Mouse (Mus musculus): ENCODE results near the gene Catsperd. TPM values are rescaled to one million over a fixed set of nuclear protein-coding genes. Genes with fewer than 3 reads are reported as not detected.
A peak's percentile ranks its signal among the peaks of the same experiment; 100 is the strongest.
"Not testable (repeated sequence)": the region's sequence is repeated elsewhere in the genome, so short reads cannot be mapped to it uniquely, and the experiment has no call there.

The Catsperd gene
- total RNA-seq, 2 experiments from 2014 or later: 0.16 TPM; not detected in 1

- not testable (repeated sequence) for DNase-seq (ENCODE audit: low spot score)
These were observed 15.4 kb upstream of the Catsperd start for GRCm38 (mm10) chr17:56612565-56612939.

GRCm38 (mm10) chr17:56613236-56613844 is 14.6 kb upstream of the Catsperd start, which contains the start of gene Rpl36:
Gene Rpl36 (plus strand): TSS chr17:56613416.
- DNase-seq (ENCODE audit: low spot score): peak; percentile 96

- not testable (repeated sequence) for DNase-seq (ENCODE audit: low spot score)
These were observed 14.1 kb upstream of the Catsperd start for GRCm38 (mm10) chr17:56613893-56614292.

DNA sequence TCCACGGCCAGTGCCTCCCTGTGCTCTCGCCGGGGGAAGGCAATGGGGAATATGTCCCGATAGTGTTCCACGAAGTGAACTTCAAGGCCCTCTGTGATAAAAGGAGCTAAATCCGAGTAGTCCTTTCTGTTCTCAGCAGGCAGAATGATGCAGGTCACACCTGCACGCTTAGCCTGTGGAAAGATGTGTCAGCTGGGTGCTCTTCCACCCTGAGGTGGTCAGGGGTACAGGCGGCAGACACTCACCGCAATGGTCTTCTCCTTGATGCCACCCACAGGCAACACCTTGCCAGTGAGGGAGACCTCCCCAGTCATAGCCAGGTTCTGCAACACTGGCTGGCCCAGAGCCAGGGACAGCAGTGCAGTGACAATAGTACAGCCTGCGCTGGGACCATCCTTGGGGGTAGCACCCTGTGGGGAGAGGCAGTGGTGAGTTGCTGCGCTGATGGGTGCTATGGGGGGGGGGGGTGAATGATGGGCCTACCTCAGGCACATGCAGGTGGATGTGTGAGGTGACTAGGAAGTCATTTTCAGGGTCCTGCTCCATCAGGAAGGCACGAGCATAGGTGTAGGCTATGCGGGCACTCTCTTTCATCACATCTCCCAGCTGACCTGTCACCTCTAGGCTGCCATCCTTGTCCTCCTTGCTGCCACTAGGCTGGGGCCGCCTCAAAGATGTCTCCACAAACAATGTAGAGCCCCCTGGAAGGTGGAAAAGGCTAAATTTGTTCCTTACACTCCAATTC is 13.4 kb upstream of the Catsperd start:
- no peak for DNase-seq (ENCODE audit: low spot score)

GRCm38 (mm10) chr17:56615136-56615784 is 12.7 kb upstream of the Catsperd start:
- DNase-seq (ENCODE audit: low spot score): no peak

- no peak for DNase-seq (ENCODE audit: low spot score)
These were observed 12.2 kb upstream of the Catsperd start for GRCm38 (mm10) chr17:56615792-56616191.

DNA sequence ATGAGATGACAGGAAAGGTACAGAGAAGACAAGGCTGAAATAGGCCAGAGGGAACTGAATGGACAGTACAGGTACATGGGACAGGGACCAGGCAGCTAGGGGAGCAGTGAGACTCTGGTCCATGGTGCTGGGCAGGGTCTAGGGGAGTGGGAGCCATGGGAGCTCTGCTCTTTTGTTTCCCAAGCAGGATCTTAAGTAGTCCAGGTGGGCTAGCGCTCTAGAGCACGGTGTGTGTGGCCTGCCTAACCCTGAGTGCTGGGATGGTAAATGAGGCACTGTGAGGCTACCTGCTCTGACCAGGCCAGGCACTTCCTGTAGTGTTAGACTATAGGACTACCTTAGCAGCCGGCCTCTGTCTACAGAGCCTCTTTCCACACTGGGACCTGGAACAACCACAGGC is 11.2 kb upstream of the Catsperd start:
- no peak for DNase-seq (ENCODE audit: low spot score)

DNA sequence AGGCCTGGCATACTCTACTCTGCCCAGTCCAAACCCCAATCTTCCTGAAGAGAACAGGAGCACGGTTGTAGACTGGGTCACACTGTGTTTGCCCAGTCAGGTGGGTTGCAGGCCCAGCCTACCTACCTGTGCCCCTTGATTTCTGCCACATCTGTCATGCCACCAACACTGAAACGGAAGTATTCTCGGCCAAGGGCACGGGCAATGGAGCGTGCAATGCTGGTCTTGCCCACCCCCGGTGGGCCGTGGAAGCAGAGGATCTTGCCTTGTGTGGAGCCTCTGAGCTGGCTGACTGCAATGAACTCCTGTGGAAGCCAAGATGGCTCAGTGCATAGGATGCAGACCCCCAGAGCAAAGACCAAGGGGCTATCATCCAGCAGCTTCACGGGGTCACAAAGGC is 10.3 kb upstream of the Catsperd start:
- DNase-seq (ENCODE audit: low spot score): no peak

GRCm38 (mm10) chr17:56625495-56625894 is 2.4 kb upstream of the Catsperd start:
- DNase-seq (ENCODE audit: low spot score): no peak

- DNase-seq (ENCODE audit: low spot score): no peak
These were observed 1.7 kb upstream of the Catsperd start for GRCm38 (mm10) chr17:56626260-56626659.

DNA sequence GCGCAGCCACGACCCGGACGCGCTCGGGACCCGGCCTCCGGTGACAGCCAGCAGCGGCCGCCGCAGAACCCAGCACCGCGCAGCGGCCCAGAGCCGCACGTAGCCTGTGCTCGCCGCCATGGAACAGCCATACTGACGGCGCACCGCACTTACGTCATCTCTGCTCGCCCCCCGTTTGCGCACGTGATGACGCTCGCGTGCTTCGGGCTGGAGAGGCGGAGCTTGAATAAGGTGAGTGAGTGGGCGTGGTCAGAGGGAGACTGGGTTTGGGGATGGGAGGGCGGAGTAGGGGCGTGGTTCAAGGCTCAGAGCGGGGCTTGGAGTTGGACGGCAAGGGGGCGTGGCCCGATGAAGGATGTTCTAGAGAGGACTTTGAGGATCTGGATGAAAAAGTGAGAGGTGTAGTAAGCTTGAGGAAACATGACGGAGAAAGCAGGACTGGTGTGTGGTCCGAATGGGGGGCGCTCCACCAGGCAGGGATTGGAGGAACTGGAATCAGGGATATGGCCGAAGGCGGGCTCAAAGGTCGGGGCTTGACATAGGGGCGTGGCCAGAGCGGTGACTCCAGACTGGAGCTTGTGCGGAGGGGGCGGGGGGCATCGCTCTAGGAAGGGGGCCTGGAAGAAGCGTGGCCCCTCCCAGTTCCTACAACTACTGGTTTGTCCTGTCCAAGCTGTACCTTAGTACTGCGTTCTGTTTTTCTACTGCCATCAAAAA is 1.0 kb upstream of the Catsperd start, which contains the start of gene Lonp1:
Gene Lonp1, minus strand, starts transcription at position 134 of the 717 bp plus-strand sequence.
- DNase-seq (ENCODE audit: low spot score): peak; percentile 97

DNA sequence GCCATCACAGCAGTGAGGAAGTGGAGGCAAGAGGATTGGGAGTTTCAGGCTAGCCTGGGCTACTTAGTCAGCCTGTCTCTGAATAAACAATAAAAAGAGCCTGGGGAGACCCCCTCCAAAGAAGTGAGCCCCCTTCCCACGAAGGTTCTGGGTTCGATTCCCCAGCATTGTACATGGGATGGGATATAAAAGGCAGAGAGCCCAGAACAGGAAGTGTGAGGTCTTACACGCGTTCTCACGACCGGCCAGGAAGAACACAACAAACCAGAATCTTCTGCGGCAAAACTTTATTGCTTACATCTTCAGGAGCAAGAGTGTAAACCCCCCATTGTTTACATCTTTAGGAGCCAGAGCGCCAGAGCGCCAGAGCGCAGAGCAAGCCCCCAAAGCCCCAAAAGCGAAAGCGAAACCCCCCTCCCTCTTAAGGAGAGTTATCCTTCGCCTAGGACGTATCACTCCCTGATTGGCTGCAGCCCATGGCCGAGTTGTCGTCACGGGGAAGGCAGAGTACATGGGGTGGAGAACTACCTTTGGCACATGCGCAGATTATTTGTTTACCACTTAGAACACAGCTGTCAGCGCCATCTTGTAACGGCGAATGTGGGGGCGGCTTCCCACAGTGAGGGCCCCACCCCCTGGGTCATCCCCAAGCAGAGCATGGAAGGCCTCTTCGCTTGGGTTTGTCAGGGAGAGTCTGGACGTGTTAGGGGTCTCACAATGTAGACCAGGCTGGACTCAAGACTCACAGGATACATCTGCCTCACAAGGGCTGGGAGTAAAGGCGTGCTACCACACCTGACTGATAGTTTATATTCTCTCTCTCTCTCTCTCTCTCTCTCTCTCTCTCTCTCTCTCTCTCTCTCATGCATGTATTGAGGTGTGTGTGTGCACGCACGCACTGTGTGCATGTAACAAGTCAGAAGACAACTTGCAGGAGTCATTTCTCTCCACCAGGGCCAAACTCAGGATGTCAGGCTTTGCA is 2.1 kb downstream of the Catsperd start:
- not testable (repeated sequence) for DNase-seq (ENCODE audit: low spot score)

- DNase-seq (ENCODE audit: low spot score): no peak
These were observed 3.9 kb downstream of the Catsperd start for GRCm38 (mm10) chr17:56631807-56632206.

- DNase-seq (ENCODE audit: low spot score): no peak
These were observed 6.1 kb downstream of the Catsperd start for GRCm38 (mm10) chr17:56634023-56634422.

DNA sequence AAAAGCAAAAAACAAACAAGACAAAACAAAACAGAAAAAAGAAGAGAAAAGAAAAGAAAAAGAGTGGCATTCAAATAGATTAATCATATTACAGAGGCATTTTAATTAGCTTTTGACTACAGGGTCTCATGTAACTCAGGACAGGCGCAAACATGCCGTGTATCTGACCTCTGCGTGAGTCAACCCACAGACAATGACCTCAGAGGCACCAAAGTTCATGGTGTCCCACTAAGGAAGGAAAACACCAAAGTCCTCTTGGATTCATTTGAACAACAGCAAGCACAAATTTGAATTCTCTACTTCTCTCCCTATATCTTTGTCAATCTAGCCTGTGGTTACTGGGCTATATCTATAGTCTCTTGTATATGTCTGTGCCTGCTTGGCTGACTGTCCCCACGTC is 15.3 kb downstream of the Catsperd start:
- DNase-seq (ENCODE audit: low spot score): no peak

- no peak for DNase-seq (ENCODE audit: low spot score)
These were observed 19.6 kb downstream of the Catsperd start for GRCm38 (mm10) chr17:56647546-56647945.

- DNase-seq (ENCODE audit: low spot score): no peak
These were observed 23.9 kb downstream of the Catsperd start for GRCm38 (mm10) chr17:56651801-56652200.

DNA sequence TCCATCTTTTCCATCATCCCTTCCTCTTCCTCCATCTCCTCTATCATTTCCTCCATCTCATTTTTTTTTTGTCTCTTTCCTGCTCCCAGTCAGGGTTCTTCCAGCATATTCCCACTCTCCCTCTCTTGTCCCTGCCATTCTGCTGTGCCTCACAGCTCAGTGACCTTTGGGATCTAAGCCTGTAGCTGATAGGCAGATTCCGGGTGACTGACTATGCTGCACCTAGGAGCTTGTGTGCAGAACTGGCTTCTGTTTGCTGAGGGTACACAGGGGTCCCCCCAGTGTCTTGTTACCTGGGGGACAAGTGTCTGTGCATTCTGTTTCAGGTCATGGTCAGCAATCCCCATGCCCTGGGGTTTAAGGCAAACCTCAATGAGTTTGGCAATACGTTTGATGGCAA is 26.8 kb downstream of the Catsperd start:
- no peak for DNase-seq (ENCODE audit: low spot score)

DNA sequence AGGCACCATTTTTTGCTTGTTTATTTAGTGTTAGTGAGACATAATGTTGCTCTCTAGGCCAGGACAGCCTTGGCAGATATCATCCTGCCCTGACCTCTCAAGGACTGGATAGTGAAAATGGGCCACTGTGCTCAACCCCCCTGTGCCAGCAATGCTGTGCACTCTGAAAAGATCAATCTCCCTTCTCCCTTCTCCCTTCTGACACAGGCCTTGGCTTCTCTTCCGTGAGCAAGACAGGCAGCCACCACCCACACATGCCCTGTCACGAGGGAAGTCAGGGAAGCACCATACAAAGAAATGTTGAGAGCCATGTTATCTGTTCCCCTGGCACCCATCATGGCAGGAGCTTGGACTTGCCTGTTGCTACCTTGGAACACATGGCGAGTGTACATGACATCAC is 27.4 kb downstream of the Catsperd start:
- no peak for DNase-seq (ENCODE audit: low spot score)

DNA sequence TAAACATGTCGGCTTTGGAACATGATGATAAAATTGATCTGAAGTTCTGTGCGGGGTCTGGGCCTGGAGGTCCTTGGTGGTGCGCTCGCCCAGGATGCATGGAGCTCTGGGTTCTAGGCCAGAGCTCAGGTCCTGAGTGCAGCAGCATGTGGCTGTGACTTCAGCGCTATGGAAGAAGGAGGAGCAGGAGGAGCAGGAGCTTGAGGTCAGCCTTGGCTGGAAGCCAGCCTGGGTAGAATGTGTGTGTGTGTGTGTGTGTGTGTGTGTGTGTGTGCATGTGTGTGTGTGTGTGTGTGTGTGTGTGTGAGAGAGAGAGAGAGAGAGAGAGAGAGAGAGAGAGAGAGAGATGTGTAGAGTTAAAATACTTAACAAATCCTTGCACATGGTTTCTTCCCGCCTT is 28.2 kb downstream of the Catsperd start:
- DNase-seq (ENCODE audit: low spot score): no peak

DNA sequence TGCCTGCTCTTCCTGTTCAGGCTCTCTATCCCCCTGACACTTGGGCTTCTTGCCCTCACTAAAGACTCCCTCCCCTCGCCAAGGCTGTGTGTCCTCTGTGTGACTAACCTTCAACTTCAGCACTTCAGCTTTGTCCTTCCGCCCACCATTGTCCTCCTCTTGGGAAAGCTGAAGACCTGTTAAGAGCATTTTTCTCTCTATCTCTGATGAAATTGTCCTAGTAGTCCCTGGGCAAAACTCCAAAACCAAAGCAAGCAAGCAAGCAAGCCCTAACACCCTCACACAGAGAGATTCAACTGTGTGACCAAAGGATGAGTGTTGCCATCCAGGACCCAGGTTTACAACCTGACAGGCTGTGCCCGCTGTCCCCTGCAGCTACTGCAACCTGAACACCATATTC is 35.7 kb downstream of the Catsperd start:
- DNase-seq (ENCODE audit: low spot score): no peak

Measured in gastrocnemius, adult 18-20 months (tissue).